Mouse (Mus musculus): ENCODE data around the gene Intu. TPM values are rescaled to one million over a fixed set of nuclear protein-coding genes. Genes with fewer than 3 reads are reported as not detected.
A peak's percentile ranks its signal among the peaks of the same experiment; 100 is the strongest.

Intu gene
- polyA plus RNA-seq, 1 experiment from 2014 or later: 0.71 TPM

GRCm38 (mm10) chr3:40540567-40541554 lies 9.8 kb downstream of the Intu start:
- peak; percentile 85 for ATAC-seq (ENCODE audit: low read depth)
- 3% methylated on average over 45 of the region's 45 CpGs for WGBS (ENCODE audit: insufficient replicate concordance)
- Histone ChIP-seq H3K9me3 (replicated peaks; ENCODE audit: control insufficient read depth, low read length) (no peaks in the 10 kb centered on the region), H3K27me3 (ENCODE audit: control insufficient read depth, insufficient read depth, low read depth, low read length) (no peaks in the 10 kb centered on the region), H3K4me3 (ENCODE audit: low read depth, low read length) (peak overlapping the region; percentile 78), H3K4me1 (ENCODE audit: control insufficient read depth, low read depth, low read length) (no peaks in the 10 kb centered on the region; the same call in 1 of the 2 replicates), H3K4me2 (ENCODE audit: low read depth, low read length) (peak overlapping the region; percentile 80), H3K9ac (ENCODE audit: low read depth, low read length) (peak overlapping the region; percentile 78), H3K27ac (ENCODE audit: low read length) (no peak overlapping the region), H3K36me3 (ENCODE audit: control insufficient read depth, insufficient read depth) (no peaks in the 10 kb centered on the region)

GRCm38 (mm10) chr3:40546621-40547020 lies 15.5 kb downstream of the Intu start:
- 66% methylated on average over 4 of the region's 4 CpGs for WGBS (ENCODE audit: insufficient replicate concordance)
- no peak overlapping the region for H3K27ac ChIP-seq (ENCODE audit: low read length)
- no peak for ATAC-seq (ENCODE audit: low read depth)
- H3K4me3 ChIP-seq (ENCODE audit: low read depth, low read length): no peak overlapping the region
- no peak overlapping the region for H3K9ac ChIP-seq (ENCODE audit: low read depth, low read length)
- no peaks in the 10 kb centered on the region for H3K36me3 ChIP-seq (ENCODE audit: control insufficient read depth, insufficient read depth)
- no peaks in the 10 kb centered on the region for H3K4me1 ChIP-seq (ENCODE audit: control insufficient read depth, low read depth, low read length)
- H3K4me2 ChIP-seq (ENCODE audit: low read depth, low read length): no peak overlapping the region
- H3K27me3 ChIP-seq (ENCODE audit: control insufficient read depth, insufficient read depth, low read depth, low read length): no peaks in the 10 kb centered on the region
- no peaks in the 10 kb centered on the region for H3K9me3 ChIP-seq (replicated peaks; ENCODE audit: control insufficient read depth, low read length)

- no peak for ATAC-seq (ENCODE audit: low read depth)
- Histone ChIP-seq H3K9ac (ENCODE audit: low read depth, low read length) (no peak overlapping the region), H3K9me3 (replicated peaks; ENCODE audit: control insufficient read depth, low read length) (no peaks in the 10 kb centered on the region), H3K27ac (ENCODE audit: low read length) (no peak overlapping the region), H3K36me3 (ENCODE audit: control insufficient read depth, insufficient read depth) (no peaks in the 10 kb centered on the region), H3K4me1 (ENCODE audit: control insufficient read depth, low read depth, low read length) (no peaks in the 10 kb centered on the region), H3K27me3 (ENCODE audit: control insufficient read depth, insufficient read depth, low read depth, low read length) (no peaks in the 10 kb centered on the region), H3K4me3 (ENCODE audit: low read depth, low read length) (no peak overlapping the region), H3K4me2 (ENCODE audit: low read depth, low read length) (no peak overlapping the region)
- WGBS (ENCODE audit: insufficient replicate concordance): 19% methylated on average over 10 of the region's 10 CpGs
These were observed 121.9 kb downstream of the Intu start for GRCm38 (mm10) chr3:40652941-40653352.

- no peak for ATAC-seq (ENCODE audit: low read depth)
- Histone ChIP-seq H3K36me3 (ENCODE audit: control insufficient read depth, insufficient read depth) (no peaks in the 10 kb centered on the region), H3K4me3 (ENCODE audit: low read depth, low read length) (no peak overlapping the region), H3K9ac (ENCODE audit: low read depth, low read length) (no peak overlapping the region), H3K27me3 (ENCODE audit: control insufficient read depth, insufficient read depth, low read depth, low read length) (no peaks in the 10 kb centered on the region), H3K27ac (ENCODE audit: low read length) (no peak overlapping the region), H3K4me1 (ENCODE audit: control insufficient read depth, low read depth, low read length) (no peaks in the 10 kb centered on the region), H3K4me2 (ENCODE audit: low read depth, low read length) (no peak overlapping the region), H3K9me3 (replicated peaks; ENCODE audit: control insufficient read depth, low read length) (no peaks in the 10 kb centered on the region)
- WGBS (ENCODE audit: insufficient replicate concordance): 81% methylated on average over 16 of the region's 16 CpGs
These were observed 122.5 kb downstream of the Intu start for GRCm38 (mm10) chr3:40653582-40653981.

GRCm38 (mm10) chr3:40654028-40654427 lies 122.9 kb downstream of the Intu start:
- Histone ChIP-seq H3K9ac (ENCODE audit: low read depth, low read length) (no peak overlapping the region), H3K9me3 (replicated peaks; ENCODE audit: control insufficient read depth, low read length) (no peaks in the 10 kb centered on the region), H3K4me3 (ENCODE audit: low read depth, low read length) (no peak overlapping the region), H3K36me3 (ENCODE audit: control insufficient read depth, insufficient read depth) (no peaks in the 10 kb centered on the region), H3K4me1 (ENCODE audit: control insufficient read depth, low read depth, low read length) (no peaks in the 10 kb centered on the region), H3K27me3 (ENCODE audit: control insufficient read depth, insufficient read depth, low read depth, low read length) (no peaks in the 10 kb centered on the region), H3K27ac (ENCODE audit: low read length) (no peak overlapping the region), H3K4me2 (ENCODE audit: low read depth, low read length) (no peak overlapping the region)
- no peak for ATAC-seq (ENCODE audit: low read depth)
- 83% methylated on average over 11 of the region's 11 CpGs for WGBS (ENCODE audit: insufficient replicate concordance)

GRCm38 (mm10) chr3:40655571-40655970 lies 124.5 kb downstream of the Intu start:
- no peaks in the 10 kb centered on the region for H3K4me1 ChIP-seq (ENCODE audit: control insufficient read depth, low read depth, low read length)
- H3K27me3 ChIP-seq (ENCODE audit: control insufficient read depth, insufficient read depth, low read depth, low read length): no peaks in the 10 kb centered on the region
- ATAC-seq (ENCODE audit: low read depth): no peak
- no peaks in the 10 kb centered on the region for H3K9me3 ChIP-seq (replicated peaks; ENCODE audit: control insufficient read depth, low read length)
- no peak overlapping the region for H3K27ac ChIP-seq (ENCODE audit: low read length)
- H3K4me2 ChIP-seq (ENCODE audit: low read depth, low read length): no peak overlapping the region
- H3K9ac ChIP-seq (ENCODE audit: low read depth, low read length): no peak overlapping the region
- no peak overlapping the region for H3K4me3 ChIP-seq (ENCODE audit: low read depth, low read length)
- H3K36me3 ChIP-seq (ENCODE audit: control insufficient read depth, insufficient read depth): no peaks in the 10 kb centered on the region
- 83% methylated on average over 11 of the region's 11 CpGs for WGBS (ENCODE audit: insufficient replicate concordance)

- no peak for ATAC-seq (ENCODE audit: low read depth)
- H3K4me3 ChIP-seq (ENCODE audit: low read depth, low read length): no peak overlapping the region
- H3K27ac ChIP-seq (ENCODE audit: low read length): no peak overlapping the region
- H3K36me3 ChIP-seq (ENCODE audit: control insufficient read depth, insufficient read depth): no peaks in the 10 kb centered on the region
- no peaks in the 10 kb centered on the region for H3K9me3 ChIP-seq (replicated peaks; ENCODE audit: control insufficient read depth, low read length)
- H3K27me3 ChIP-seq (ENCODE audit: control insufficient read depth, insufficient read depth, low read depth, low read length): no peaks in the 10 kb centered on the region
- no peaks in the 10 kb centered on the region for H3K4me1 ChIP-seq (ENCODE audit: control insufficient read depth, low read depth, low read length)
- H3K9ac ChIP-seq (ENCODE audit: low read depth, low read length): no peak overlapping the region
- no peak overlapping the region for H3K4me2 ChIP-seq (ENCODE audit: low read depth, low read length)
- WGBS (ENCODE audit: insufficient replicate concordance): 72% methylated on average over 5 of the region's 5 CpGs
These were observed 125.3 kb downstream of the Intu start for GRCm38 (mm10) chr3:40656339-40656738.

- Histone ChIP-seq H3K4me3 (ENCODE audit: low read depth, low read length) (no peak overlapping the region), H3K27ac (ENCODE audit: low read length) (no peak overlapping the region), H3K4me2 (ENCODE audit: low read depth, low read length) (no peak overlapping the region), H3K9me3 (replicated peaks; ENCODE audit: control insufficient read depth, low read length) (no peaks in the 10 kb centered on the region), H3K9ac (ENCODE audit: low read depth, low read length) (no peak overlapping the region), H3K36me3 (ENCODE audit: control insufficient read depth, insufficient read depth) (no peaks in the 10 kb centered on the region), H3K27me3 (ENCODE audit: control insufficient read depth, insufficient read depth, low read depth, low read length) (no peaks in the 10 kb centered on the region), H3K4me1 (ENCODE audit: control insufficient read depth, low read depth, low read length) (no peaks in the 10 kb centered on the region)
- WGBS (ENCODE audit: insufficient replicate concordance): 63% methylated on average over 2 of the region's 2 CpGs
- ATAC-seq (ENCODE audit: low read depth): no peak
These were observed 129.1 kb downstream of the Intu start for GRCm38 (mm10) chr3:40660231-40660630.

GRCm38 (mm10) chr3:40666109-40666508 lies 135.0 kb downstream of the Intu start:
- Histone ChIP-seq H3K4me1 (ENCODE audit: control insufficient read depth, low read depth, low read length) (peaks cover 3% of the 10 kb centered on the region), H3K4me2 (ENCODE audit: low read depth, low read length) (no peak overlapping the region), H3K9me3 (replicated peaks; ENCODE audit: control insufficient read depth, low read length) (no peaks in the 10 kb centered on the region), H3K9ac (ENCODE audit: low read depth, low read length) (no peak overlapping the region), H3K4me3 (ENCODE audit: low read depth, low read length) (no peak overlapping the region), H3K27me3 (ENCODE audit: control insufficient read depth, insufficient read depth, low read depth, low read length) (no peaks in the 10 kb centered on the region), H3K27ac (ENCODE audit: low read length) (no peak overlapping the region), H3K36me3 (ENCODE audit: control insufficient read depth, insufficient read depth) (no peaks in the 10 kb centered on the region)
- 76% methylated on average over 4 of the region's 4 CpGs for WGBS (ENCODE audit: insufficient replicate concordance)
- no peak for ATAC-seq (ENCODE audit: low read depth)
